Mouse (Mus musculus): Measurements from ENCODE around the gene Zfp972.
"Not testable (repeated sequence)": the region's sequence is repeated elsewhere in the genome, so short reads cannot be mapped to it uniquely, and the experiment has no call there.

- not testable (repeated sequence) for TF ChIP-seq POLR2A (IDR thresholded peaks at IDR 0.05; ENCODE audit: borderline replicate concordance, extremely low read depth, low read depth, low read length); CTCF (IDR thresholded peaks at IDR 0.05; ENCODE audit: insufficient read depth, low read length)
These were observed 31.3 kb upstream of the Zfp972 start for GRCm38 (mm10) chr2:177956734-177957133.
